Mouse (Mus musculus) mouse embryonic stem cell (cell line): ENCODE data around the gene Cacnb1.

Experiments used
- in situ Hi-C, 2 experiments: fragments of 300-500 bp; cut with MboI; formaldehyde crosslinking; loops; 1 replicate in 1 of 2; 3 replicates in 1 of 2; pipeline ENCODE4 v1.14.3; 2019 to 2020; ENCODE audit warnings: low sequenced_read_pairs in 2 of 2, low pct_unique_long_range_greater_than_20kb in 1 of 2, mixed read lengths in 1 of 2; ENCODE audit not compliant: unreplicated experiment in 1 of 2

Gene Cacnb1

GRCm38 (mm10) chr11:98045596-98045995 is 22.8 kb upstream of the Cacnb1 start:
- in situ Hi-C loops = no loop called here

DNA sequence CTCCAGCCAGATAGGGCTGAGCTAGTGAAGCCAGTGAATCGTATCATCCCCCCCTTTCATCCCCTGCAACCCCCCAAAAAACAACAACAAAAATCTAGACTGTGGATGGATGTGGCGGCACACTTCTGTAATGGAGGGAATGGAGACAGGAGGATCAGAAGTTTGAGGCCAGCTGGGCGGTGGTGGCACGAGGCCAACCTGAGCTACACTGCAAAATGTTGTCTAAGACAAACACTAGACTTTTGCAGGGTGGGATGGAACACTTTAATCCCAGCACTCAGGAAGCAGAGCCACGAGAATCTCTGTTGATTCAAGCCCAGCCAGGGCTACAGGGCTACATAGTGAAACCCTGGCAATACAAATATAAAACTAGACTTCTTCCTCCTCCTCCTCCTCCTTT is 21.2 kb upstream of the Cacnb1 start:
- in situ Hi-C loops = no loop called here

- in situ Hi-C loops = no loop called here
Measured at GRCm38 (mm10) chr11:98042741-98043140, 19.9 kb upstream of the Cacnb1 start.

DNA sequence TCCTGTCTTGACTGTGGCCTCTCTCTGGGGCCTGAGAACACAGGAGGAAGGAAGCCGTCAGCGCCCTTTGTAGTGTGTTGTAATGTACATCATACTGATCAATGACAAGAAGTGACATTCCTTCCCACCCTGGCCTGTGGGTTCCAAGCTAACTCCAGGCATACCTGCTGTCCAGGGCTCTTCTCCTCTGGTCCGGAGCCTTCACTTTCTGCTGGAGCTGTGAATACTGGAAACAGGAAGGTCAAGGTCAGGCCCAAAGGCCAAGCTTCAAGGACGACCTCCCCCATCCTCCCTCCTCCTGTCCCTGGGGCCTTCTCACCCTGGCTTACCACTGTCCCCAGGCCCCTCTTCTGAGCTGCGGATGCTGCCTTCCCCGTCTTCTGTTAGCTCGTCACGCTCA is 18.1 kb upstream of the Cacnb1 start:
- in situ Hi-C loops = no loop called here

GRCm38 (mm10) chr11:98037871-98038270 is 15.0 kb upstream of the Cacnb1 start:
- in situ Hi-C loops = no loop called here

- in situ Hi-C loops = no loop called here
Measured at GRCm38 (mm10) chr11:98035977-98036377, 13.1 kb upstream of the Cacnb1 start.

GRCm38 (mm10) chr11:98034840-98035239 is 12.0 kb upstream of the Cacnb1 start:
- in situ Hi-C loops = no loop called here

DNA sequence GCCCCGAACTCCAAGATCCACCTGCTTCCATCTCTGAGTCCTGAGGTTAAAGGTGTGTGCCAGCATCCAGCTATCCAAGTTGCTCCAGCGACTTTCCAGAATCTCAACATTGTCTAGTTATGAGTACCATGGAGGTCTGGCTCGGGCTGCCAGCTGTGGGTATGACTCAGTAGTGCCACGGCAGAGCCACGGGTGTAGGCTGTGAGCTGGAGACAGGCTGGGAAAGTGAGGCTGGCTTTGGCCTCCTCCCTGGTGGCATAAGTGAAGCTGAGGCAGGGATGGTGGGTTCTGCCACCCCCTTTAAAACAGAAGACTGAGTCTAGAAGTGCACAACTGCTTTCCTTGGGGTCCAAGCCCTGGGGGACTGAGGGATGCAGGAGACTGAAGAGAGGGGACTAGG is 11.2 kb upstream of the Cacnb1 start:
- in situ Hi-C loops = no loop called here

DNA sequence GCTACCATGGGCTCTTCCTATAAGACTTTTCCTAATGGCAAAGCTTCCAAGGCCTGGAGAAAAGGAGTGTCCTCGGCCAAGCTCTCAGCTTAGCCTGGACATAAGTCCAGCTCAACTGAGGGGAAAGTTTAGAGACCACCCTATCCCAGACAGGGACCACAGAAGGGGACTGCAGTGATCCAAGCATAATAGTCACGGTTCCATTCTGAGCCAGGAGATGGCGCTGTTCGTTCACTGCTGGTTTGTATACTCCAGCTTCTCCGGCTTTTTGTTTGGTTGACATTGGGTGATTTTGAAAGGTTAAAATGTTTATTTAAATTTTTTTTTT is 8.6 kb upstream of the Cacnb1 start:
- in situ Hi-C loops = no loop called here

GRCm38 (mm10) chr11:98030701-98031442 is 8.0 kb upstream of the Cacnb1 start:
- in situ Hi-C loops = no loop called here

DNA sequence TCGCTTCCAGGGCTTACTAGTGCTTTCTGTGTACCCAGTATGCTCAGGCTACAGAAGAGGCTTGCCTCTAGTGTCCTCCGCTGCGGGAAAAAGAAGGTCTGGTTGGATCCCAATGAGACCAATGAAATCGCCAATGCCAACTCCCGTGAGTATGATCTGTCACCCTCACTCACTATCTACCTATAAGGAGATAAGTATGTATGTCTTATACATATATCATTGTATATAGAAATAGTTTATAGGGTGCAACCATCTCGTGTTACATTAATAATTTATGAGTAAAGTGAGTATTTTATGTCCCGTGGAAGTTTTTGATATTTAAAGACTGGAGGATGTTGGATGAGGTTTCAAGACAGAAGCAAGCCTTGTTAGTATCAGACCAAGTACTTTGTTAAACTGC is 5.0 kb upstream of the Cacnb1 start:
- in situ Hi-C loops = no loop called here

DNA sequence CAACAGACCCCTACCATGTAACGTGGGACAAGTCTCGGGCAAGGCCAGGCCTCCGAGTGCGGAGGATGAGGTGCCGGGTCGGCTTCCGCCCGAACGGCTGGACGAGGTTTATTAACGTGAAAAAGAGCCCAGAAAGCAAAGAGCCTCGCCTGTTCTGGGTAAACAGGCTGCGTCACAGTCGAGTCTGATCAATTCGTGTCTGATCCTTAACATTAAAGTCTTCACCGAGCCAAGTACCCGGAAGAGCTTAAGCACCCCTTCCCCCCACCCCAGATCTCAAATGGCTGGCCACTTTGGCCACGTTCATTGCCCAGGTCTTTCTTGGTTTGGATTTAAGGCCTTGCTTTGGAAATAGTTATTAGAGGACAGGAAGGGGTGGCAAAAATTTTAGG is 4.5 kb upstream of the Cacnb1 start:
- in situ Hi-C loops = no loop called here

GRCm38 (mm10) chr11:98026570-98027296 is 3.9 kb upstream of the Cacnb1 start, which contains the start of gene Rpl19:
TSS of gene Rpl19 (plus strand) at chr11:98026710.
- in situ Hi-C loops = no loop called here

- in situ Hi-C loops = no loop called here
Measured at GRCm38 (mm10) chr11:98026248-98026569, 3.4 kb upstream of the Cacnb1 start.

GRCm38 (mm10) chr11:98024516-98024915 is 1.7 kb upstream of the Cacnb1 start:
- in situ Hi-C loops = no loop called here

DNA sequence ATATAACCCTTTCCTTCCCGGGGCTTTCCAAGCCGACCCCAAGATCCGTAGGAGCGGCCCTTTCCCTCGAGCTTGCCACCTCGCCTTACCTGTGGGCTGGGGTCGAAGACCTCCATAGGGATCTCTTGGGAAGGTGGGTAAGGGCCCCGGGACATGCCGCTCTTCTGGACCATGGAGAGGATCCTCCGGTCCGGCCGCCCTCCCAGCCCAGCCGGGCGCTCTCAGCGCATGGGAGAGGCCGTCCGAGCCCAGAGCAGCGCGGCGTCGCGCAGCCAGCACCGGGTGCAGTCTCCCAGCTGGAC is 630 bp downstream of the Cacnb1 start:
- in situ Hi-C loops = no loop called here

DNA sequence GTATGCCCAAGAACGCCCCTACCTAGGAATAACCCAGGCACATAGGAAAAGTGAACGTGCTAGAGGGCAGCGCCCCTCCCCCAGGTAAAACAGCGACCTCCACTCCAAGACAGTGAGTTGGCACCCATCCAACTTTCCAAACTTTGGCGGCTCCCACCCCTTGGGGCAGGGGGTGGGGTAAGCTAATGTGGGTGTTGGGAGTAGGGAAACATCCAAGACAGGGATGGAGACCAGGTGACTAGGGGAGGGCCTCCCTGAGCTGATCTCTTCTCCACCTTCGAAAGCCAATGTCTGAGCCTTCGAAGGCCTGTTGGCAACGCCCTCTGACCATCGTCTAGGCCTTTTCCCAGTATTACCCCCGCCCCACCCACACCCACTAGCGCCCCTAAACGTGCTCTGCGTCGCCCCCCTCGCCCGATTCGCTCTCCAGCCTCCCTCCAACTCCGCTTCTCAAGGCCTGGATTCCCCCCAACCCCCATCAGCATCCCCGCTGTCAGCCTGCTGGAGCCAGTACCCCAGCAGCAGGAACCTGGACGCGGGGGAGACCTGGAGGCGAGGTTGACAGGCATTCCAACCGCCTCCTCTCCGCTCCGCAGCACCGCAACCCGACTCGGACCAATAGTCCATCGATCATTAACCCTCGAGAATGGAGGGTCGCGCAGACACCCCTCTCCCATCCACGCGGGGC is 1.1 kb downstream of the Cacnb1 start:
- in situ Hi-C loops = no loop called here

- in situ Hi-C loops = no loop called here
Measured at GRCm38 (mm10) chr11:98021118-98021517, 1.7 kb downstream of the Cacnb1 start.

DNA sequence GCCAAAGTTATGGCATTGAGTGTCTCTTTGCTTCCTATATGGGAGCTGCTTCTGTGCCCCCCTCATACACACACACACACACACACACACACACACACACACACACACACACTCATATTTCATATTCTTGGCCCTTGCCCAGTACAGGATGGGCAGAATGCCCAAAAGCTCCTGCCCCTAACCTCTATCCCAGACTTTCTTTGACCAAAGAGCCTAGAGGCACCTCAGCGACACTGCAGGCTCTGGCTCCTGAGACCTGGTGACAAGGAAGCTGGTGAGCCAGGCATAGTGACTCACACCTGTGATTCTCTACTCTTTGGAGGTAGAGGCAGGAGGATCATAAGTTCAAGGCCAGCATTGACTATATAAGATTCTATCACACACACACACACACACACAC is 2.1 kb downstream of the Cacnb1 start:
- in situ Hi-C loops = no loop called here
